Mouse (Mus musculus): ENCODE measurements at regions not wholly inside any gene's neighbourhood (a gene's known extent, or its start where the extent isn't known, plus 50 kb on each side); places are given as distances from the start of the nearest gene placed in this dataset.

GRCm38 (mm10) chr7:82921722-82922121, 54.6 kb downstream of the Mex3b start:
- Histone ChIP-seq H3K27me3 (replicated peaks) (no peaks in the 10 kb centered on the region), H3K4me2 (replicated peaks) (no peak overlapping the region), H3K9me3 (no peaks in the 10 kb centered on the region), H3K4me3 (replicated peaks) (no peak overlapping the region), H3K4me1 (replicated peaks) (0 out of 2 replicates have a peak, but pooled peaks cover 3% of the 10 kb centered on the region), H3K9ac (no peak overlapping the region), H3K27ac (no peak overlapping the region), H3K36me3 (no peaks in the 10 kb centered on the region)
- WGBS, result 64% methylated on average over 5 of the region's 5 CpGs
- ATAC-seq, result no peak

GRCm38 (mm10) chr7:82923220-82924071, 56.3 kb downstream of the Mex3b start:
- no peaks in the 10 kb centered on the region for H3K27me3 ChIP-seq (replicated peaks)
- no peak overlapping the region for H3K27ac ChIP-seq
- no peak overlapping the region for H3K9ac ChIP-seq
- ATAC-seq, result no peak
- no peak overlapping the region for H3K4me3 ChIP-seq (replicated peaks)
- no peaks in the 10 kb centered on the region for H3K36me3 ChIP-seq
- H3K9me3 ChIP-seq, result no peaks in the 10 kb centered on the region
- 59% methylated on average over 11 of the region's 11 CpGs for WGBS
- no peak overlapping the region for H3K4me2 ChIP-seq (replicated peaks)
- H3K4me1 ChIP-seq (replicated peaks), result 0 out of 2 replicates have a peak, but pooled peaks cover 3% of the 10 kb centered on the region

- no peak overlapping the region for H3K9ac ChIP-seq
- WGBS, result 54% methylated on average over 3 of the region's 3 CpGs
- no peaks in the 10 kb centered on the region for H3K9me3 ChIP-seq
- no peaks in the 10 kb centered on the region for H3K27me3 ChIP-seq (replicated peaks)
- H3K4me3 ChIP-seq (replicated peaks), result no peak overlapping the region
- no peak for ATAC-seq
- no peaks in the 10 kb centered on the region for H3K36me3 ChIP-seq
- H3K4me1 ChIP-seq (replicated peaks), result 0 out of 2 replicates have a peak, but pooled peaks cover 3% of the 10 kb centered on the region
- peak overlapping the region; percentile 48; the same call in 1 of the 2 replicates for H3K27ac ChIP-seq
- no peak overlapping the region for H3K4me2 ChIP-seq (replicated peaks)
These were observed 57.0 kb downstream of the Mex3b start for GRCm38 (mm10) chr7:82924092-82924491.

- Histone ChIP-seq H3K4me2 (replicated peaks) (no peak overlapping the region), H3K9ac (no peak overlapping the region), H3K36me3 (no peaks in the 10 kb centered on the region), H3K27me3 (replicated peaks) (no peaks in the 10 kb centered on the region), H3K27ac (no peak overlapping the region), H3K9me3 (no peaks in the 10 kb centered on the region), H3K4me1 (replicated peaks) (no peaks in the 10 kb centered on the region), H3K4me3 (replicated peaks) (no peak overlapping the region)
- 43% methylated on average over 3 of the region's 3 CpGs for WGBS
- ATAC-seq, result no peak
These were observed 71.2 kb downstream of the Mex3b start for GRCm38 (mm10) chr7:82938311-82938710.

GRCm38 (mm10) chr7:82939536-82939935, 72.4 kb downstream of the Mex3b start:
- Histone ChIP-seq H3K27me3 (replicated peaks) (no peaks in the 10 kb centered on the region), H3K4me3 (replicated peaks) (no peak overlapping the region), H3K9me3 (no peaks in the 10 kb centered on the region), H3K36me3 (no peaks in the 10 kb centered on the region), H3K27ac (no peak overlapping the region), H3K4me2 (replicated peaks) (no peak overlapping the region), H3K4me1 (replicated peaks) (no peaks in the 10 kb centered on the region), H3K9ac (no peak overlapping the region)
- ATAC-seq, result no peak
- 89% methylated on average over 11 of the region's 11 CpGs for WGBS

- no peak for ATAC-seq
- Histone ChIP-seq H3K27me3 (replicated peaks) (no peaks in the 10 kb centered on the region), H3K4me3 (replicated peaks) (no peak overlapping the region), H3K36me3 (no peaks in the 10 kb centered on the region), H3K4me2 (replicated peaks) (no peak overlapping the region), H3K4me1 (replicated peaks) (no peaks in the 10 kb centered on the region), H3K9me3 (no peaks in the 10 kb centered on the region), H3K9ac (no peak overlapping the region), H3K27ac (no peak overlapping the region)
- WGBS, result 71% methylated on average over 9 of the region's 9 CpGs
These were observed 76.2 kb downstream of the Mex3b start for GRCm38 (mm10) chr7:82943376-82943775.

GRCm38 (mm10) chr7:82943797-82944196, 76.7 kb downstream of the Mex3b start:
- no peaks in the 10 kb centered on the region for H3K27me3 ChIP-seq (replicated peaks)
- ATAC-seq, result no peak
- no peaks in the 10 kb centered on the region for H3K9me3 ChIP-seq
- H3K4me2 ChIP-seq (replicated peaks), result no peak overlapping the region
- H3K9ac ChIP-seq, result no peak overlapping the region
- no peak overlapping the region for H3K27ac ChIP-seq
- 96% methylated on average over 1 of the region's 1 CpGs for WGBS
- H3K4me1 ChIP-seq (replicated peaks), result no peaks in the 10 kb centered on the region
- no peak overlapping the region for H3K4me3 ChIP-seq (replicated peaks)
- no peaks in the 10 kb centered on the region for H3K36me3 ChIP-seq

- no peak for ATAC-seq
- H3K4me1 ChIP-seq (replicated peaks), result no peaks in the 10 kb centered on the region
- H3K36me3 ChIP-seq, result no peaks in the 10 kb centered on the region
- H3K4me3 ChIP-seq (replicated peaks), result no peak overlapping the region
- no peaks in the 10 kb centered on the region for H3K27me3 ChIP-seq (replicated peaks)
- no peaks in the 10 kb centered on the region for H3K9me3 ChIP-seq
- no peak overlapping the region for H3K9ac ChIP-seq
- 86% methylated on average over 6 of the region's 6 CpGs for WGBS
- no peak overlapping the region for H3K27ac ChIP-seq
- H3K4me2 ChIP-seq (replicated peaks), result no peak overlapping the region
These were observed 82.2 kb downstream of the Mex3b start for GRCm38 (mm10) chr7:82949372-82949771.

GRCm38 (mm10) chr7:82957208-82957977, 90.3 kb downstream of the Mex3b start:
- H3K4me3 ChIP-seq (replicated peaks), result no peak overlapping the region
- no peak overlapping the region for H3K9ac ChIP-seq
- no peak overlapping the region for H3K27ac ChIP-seq
- H3K4me2 ChIP-seq (replicated peaks), result peak overlapping the region; percentile 26; the same call in 1 of the 2 replicates
- H3K36me3 ChIP-seq, result no peaks in the 10 kb centered on the region
- no peaks in the 10 kb centered on the region for H3K27me3 ChIP-seq (replicated peaks)
- WGBS, result 57% methylated on average over 20 of the region's 20 CpGs
- ATAC-seq, result no peak
- no peaks in the 10 kb centered on the region for H3K4me1 ChIP-seq (replicated peaks)
- no peaks in the 10 kb centered on the region for H3K9me3 ChIP-seq

- Histone ChIP-seq H3K9ac (no peak overlapping the region), H3K36me3 (no peaks in the 10 kb centered on the region), H3K27ac (no peak overlapping the region), H3K4me2 (replicated peaks) (no peak overlapping the region), H3K27me3 (replicated peaks) (no peaks in the 10 kb centered on the region), H3K4me1 (replicated peaks) (no peaks in the 10 kb centered on the region), H3K4me3 (replicated peaks) (no peak overlapping the region), H3K9me3 (no peaks in the 10 kb centered on the region)
- WGBS, result 83% methylated on average over 1 of the region's 1 CpGs
- no peak for ATAC-seq
These were observed 103.5 kb downstream of the Mex3b start for GRCm38 (mm10) chr7:82970599-82970998.

GRCm38 (mm10) chr7:82971244-82971643, 104.1 kb downstream of the Mex3b start:
- WGBS, result 90% methylated on average over 5 of the region's 5 CpGs
- ATAC-seq, result no peak

GRCm38 (mm10) chr7:82972214-82973006, 105.3 kb downstream of the Mex3b start:
- Histone ChIP-seq H3K36me3 (no peaks in the 10 kb centered on the region), H3K9ac (no peak overlapping the region), H3K27me3 (replicated peaks) (no peaks in the 10 kb centered on the region), H3K4me3 (replicated peaks) (no peak overlapping the region), H3K9me3 (no peaks in the 10 kb centered on the region), H3K4me1 (replicated peaks) (no peaks in the 10 kb centered on the region), H3K4me2 (replicated peaks) (no peak overlapping the region), H3K27ac (no peak overlapping the region)
- 48% methylated on average over 12 of the region's 12 CpGs for WGBS
- ATAC-seq, result no peak

More at GRCm38 (mm10) chr7:82971244-82971643, 104.1 kb downstream of the Mex3b start:
- no peak overlapping the region for H3K4me3 ChIP-seq (replicated peaks)
- H3K4me1 ChIP-seq (replicated peaks), result no peaks in the 10 kb centered on the region
- no peak overlapping the region for H3K4me2 ChIP-seq (replicated peaks)
- no peaks in the 10 kb centered on the region for H3K27me3 ChIP-seq (replicated peaks)
- H3K9me3 ChIP-seq, result no peaks in the 10 kb centered on the region
- H3K27ac ChIP-seq, result no peak overlapping the region
- no peaks in the 10 kb centered on the region for H3K36me3 ChIP-seq
- H3K9ac ChIP-seq, result no peak overlapping the region

Data from intestine, embryonic 15.5 days (tissue).